Mouse (Mus musculus) megakaryocyte-erythroid progenitor cell, adult 5-6 weeks (primary cell): ENCODE results near the gene Fanca. TPM values are rescaled to one million over a fixed set of nuclear protein-coding genes. Genes with fewer than 3 reads are reported as not detected.
"Not testable (repeated sequence)": the region's sequence is repeated elsewhere in the genome, so short reads cannot be mapped to it uniquely, and the experiment has no call there.

ENCODE experiments used
- ATAC-seq: replicated peaks from 2 replicates; pipeline ENCODE4 v1.8.0; 2016; ENCODE audit warnings: mild to moderate bottlenecking, inconsistent platforms; ENCODE audit not compliant: severe bottlenecking, poor library complexity, low FRiP score, low TSS enrichment
- total RNA-seq, 2 experiments: library from RNA; stranded (forward) in 1 of 2; stranded (reverse) in 1 of 2; fragments of 200-1000, 215-1000 nt in 1 of 2; fragments of >200 nt in 1 of 2; fragmentation: Nextera tagmentation in 1 of 2; gene quantifications; 2 replicates each; pipeline ENCODE4 v1.2.3; 2014 to 2017

Fanca gene
- total RNA-seq, 2 experiments from 2014 or later: 48.6 to 88.7 TPM

DNA sequence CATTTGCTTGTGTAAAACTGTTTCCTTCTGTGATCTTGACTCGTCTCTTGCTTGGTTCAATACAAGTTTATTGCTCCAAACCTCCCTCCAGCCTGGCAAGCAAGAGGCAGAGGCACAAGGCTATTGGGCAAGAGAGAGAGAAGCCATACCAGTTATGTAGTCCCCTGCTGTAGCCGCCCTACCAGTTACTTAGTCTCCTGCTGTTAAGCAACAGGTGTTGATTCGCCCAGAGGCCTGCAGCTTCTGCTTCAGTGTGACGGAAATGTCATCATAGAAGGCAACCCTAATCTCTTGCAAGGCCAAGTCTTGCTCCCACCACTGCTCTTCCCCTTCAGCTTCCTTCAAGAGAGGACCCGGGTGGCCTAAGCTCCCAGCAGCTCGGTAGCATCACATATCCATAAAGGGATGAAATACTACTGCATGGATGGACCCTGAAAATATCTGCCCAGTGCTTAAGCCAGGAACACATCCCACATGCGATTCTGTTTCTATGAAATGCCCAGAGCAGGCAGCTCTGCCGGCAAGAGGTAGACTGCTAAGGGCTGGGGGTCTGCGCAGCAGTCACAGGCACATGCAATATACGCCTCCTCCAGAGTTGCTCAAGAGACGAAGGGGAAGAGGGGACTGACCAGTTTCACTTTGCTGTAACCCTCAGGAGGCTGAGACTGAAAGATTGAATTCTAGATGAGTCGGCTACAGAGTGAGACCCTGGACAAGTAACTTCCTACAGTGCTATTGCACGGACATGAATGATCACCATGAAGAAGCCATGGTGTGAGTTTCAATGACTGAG lies 37.9 kb downstream of the Fanca start:
- no peak for ATAC-seq

DNA sequence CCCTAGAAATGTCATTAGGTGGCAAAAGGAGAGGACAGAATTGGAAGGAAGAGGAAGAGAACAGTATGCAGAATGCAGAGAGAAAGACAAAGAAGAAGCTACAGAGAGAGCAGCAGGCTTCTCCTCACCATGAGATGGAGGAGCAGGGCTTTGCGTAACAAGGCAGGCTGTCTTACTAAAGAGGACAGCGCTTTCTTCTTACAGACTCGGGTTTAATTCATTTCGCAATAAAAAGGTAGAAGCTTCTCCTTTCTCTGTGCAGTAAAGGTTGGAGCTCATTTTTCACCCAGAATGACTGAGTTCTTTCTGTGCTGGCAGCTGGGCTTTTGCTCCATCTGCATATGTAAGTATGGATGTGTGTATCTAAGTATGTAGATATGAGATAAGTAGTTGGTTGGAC lies 38.5 kb downstream of the Fanca start:
- ATAC-seq: no peak

DNA sequence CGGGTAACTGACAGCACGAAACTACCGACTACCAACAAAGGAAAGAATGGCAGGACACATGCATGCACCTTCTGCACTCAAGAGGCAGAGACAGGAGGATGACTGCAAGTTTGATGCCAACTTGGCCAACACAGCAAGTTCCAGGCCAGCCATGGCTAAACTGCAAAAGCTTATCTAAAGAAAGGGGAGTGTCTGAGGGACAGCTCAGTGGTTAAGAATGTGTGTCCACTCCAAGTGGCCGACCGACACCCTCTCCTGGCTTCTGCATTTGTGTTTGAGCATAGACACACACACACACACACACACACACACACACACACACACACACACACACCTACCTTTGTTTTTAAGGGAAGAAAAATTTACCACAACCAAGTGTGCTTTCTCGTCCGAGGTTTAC lies 39.9 kb downstream of the Fanca start:
- ATAC-seq: no peak

DNA sequence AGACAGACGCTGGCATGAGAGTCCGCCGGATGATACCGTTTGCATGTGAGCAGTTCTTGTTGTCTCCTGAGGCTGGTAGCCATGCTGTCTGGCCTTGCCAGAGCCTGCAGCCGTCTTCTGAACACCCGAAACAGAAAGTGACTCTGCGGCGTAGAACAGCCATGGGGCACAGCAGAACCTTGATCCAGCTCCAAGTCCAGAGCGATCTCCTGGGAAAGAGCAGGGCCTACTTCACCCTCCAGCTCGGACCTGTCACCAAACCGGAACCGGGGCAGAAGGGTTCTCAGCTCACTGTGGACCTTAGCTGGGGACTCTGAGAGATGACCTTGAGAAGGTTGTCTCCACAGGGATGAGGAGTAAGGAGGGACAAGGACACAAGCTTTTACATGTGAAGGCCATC lies 43.3 kb downstream of the Fanca start:
- no peak for ATAC-seq

DNA sequence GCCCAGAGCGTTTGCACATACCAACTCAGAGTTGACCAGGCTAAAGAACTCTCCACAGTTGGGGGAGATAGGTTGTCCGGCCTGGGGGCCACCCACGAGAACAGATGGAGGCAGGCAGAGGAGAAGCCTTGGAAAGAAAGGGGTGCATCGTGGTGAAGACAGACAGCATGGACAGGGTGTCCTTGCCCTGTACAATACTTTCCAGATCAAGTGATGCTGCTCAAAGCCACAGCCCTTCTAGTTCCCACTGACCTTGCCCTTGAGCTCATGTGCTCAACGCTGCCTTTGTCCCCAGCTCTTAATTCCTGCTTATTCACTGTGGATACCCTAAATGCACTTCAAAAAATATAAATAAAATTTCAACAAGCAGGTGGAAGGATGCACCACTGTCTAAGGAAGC lies 43.9 kb downstream of the Fanca start:
- no peak for ATAC-seq

DNA sequence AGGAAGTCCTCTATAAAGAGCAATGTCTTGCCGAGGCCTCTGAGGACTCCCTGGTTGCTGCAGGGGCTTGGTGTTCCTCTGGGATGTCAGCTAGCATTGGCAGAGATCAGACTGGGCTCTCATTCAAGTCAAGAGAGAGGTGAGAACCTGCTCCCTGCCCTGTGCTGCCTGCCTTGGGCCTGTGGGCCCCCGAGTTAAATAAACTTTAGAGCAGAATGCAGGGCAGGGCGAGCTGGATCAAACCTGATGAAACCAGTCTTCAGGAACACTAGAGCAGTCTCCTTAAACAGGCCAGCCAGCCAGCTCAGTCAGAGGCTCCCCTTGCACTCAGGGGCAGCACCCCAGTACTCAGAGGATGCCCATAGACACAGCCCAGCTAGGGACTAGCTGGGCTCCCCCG lies 46.5 kb downstream of the Fanca start:
- ATAC-seq: no peak

DNA sequence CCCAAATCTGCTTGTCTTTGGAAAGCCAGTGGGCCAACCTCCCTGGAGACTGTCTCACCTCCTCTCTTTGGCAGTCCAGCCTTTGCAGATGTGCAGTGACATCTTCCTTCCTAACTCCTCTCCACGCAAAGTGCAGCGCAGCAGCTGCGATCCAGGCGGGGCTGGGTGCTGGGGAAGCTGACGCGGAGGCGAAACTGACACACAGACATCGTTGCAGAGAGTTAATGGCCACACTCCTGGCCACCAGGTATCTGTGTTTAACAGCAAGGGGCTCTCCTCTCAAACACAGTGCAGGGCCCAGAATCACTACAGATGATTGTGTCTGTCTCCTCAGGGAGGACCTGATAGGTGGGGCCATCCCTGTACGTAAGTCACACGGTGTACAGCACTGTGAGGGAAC lies 47.2 kb downstream of the Fanca start:
- no peak for ATAC-seq

DNA sequence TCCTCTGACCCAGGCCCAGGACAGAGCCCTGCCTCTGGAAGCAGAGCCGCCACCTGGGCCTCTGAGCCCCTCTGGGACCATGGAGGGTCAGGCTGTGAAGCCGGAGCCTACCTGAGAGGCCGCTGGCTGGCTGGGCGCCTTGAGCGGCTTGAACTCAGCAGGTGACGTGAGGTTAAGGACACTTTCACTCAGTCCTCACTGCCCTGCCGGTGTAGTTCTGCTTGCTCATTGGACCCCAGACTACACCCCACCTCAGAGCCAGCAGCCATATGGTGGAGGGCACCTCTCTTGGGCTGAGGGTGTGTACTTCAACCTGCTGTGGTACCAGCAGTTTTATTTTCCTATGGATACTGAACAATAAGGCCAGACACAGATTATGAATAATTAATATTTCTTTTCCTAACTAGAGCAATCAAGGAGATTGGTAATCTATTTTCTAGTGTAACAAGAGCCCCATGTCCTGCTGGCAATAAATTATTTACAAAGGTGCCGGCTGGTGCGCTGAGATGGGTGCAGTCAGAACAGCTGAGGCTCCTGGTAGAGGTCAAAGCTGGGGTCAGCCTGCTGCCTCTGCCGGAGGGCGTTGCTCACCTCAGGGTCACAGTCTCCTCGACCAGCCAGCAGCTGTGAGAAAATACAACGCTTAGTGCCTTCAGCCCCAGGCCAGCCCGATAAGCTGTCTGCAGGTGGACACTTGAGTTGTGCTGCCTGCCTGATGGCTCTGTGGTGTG lies 50.3 kb downstream of the Fanca start:
- no peak for ATAC-seq

DNA sequence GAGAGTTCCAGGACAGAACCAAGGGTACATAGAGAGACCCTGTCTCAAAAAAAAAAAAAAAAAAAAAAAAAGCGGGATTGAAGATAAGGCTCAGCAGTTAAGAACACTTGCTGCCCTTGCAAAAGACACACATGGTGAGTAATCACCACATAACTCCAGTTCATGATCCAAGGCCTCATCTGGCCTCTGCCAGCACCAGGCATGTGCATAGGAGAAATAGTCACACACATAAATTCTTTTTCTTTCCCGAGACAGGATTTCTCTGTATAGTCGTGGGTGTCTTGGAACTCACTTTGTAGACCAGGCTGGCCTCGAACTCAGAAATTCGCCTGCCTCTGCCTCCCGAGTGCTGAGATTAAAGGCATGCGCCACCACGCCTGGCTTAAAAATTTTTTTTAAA lies 60.8 kb downstream of the Fanca start:
- not testable (repeated sequence) for ATAC-seq

DNA sequence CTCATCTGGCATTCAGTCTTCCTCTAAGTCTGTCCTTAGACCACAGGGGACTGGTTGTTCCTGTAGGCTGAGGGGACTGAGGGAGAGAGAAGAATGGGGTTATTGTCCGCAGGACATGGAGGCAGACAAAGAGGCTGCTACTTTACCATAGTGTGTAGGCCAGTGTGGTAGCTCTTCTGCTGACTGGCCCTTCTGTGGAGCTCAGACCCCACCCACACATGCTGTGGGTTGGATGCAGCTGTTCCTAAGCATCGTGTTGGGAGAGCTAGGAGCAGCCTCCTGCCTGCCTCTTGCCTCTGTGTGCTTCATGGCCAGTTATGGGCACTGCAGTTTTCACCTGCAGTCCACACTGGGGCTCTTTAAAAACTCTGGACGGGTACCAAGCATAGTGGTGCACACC lies 61.3 kb downstream of the Fanca start:
- ATAC-seq: no peak

DNA sequence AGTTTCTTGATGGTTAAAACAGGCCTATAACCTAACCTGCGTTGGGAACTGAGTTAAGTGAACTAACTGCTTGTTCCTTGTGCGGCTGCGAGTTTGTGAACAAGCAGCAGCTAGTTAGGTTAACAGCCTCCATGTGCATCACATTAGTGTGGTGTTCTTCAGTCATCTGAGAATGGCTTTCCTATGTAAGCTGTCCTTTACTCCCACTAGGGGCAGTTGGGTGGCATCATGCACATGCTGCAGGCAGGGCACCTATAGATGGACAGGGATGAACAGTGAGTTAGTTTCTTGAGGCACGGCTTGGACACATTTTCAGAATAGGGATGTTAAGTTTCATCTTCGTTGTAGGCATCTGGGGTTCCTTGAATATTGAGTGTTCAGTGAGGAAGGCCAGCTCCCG lies 63.2 kb downstream of the Fanca start:
- peak; percentile 45; the same call in 1 of the 2 replicates for ATAC-seq

DNA sequence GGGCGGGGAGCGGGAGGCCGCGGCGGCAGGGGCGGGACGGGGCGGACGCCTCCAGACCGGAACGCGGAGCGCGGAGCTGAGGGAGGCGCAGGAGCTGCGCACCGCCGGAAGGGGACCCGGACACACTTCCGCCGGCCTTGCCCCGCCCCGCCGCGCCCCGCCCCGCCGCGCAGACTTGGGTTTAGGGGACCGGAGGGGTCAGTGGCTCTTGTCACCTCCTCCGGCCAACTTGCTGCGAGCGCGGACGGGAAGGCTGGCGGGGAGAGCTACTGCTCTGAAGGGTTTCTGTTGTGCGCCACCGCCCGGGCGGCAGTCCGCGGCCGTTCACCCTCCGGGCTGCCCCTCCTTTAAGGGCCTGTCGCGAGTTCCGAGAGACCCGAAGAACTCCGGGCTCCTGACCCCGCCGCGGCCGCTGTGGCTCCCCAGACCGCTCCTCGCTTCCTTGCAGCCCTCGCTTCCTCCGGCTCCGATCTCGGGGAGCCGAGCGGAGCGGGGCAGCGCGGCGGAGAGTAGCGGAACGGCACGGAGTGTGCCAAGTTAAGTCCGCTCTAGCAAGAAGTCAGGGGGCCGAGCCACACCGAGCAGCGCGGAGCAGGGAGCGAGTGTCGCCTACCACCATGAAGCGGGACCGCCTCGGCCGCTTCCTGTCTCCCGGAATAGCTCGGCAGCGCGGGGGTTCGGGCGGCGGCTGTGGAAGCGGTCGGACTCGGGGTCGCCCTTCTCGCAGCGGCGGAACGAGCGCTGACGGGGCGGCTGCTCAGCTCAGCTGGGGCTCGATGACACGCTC lies 64.1 kb downstream of the Fanca start, which contains the start of the genes Zfp276 and Vps9d1:
TSS of gene Zfp276 (plus strand) at position 97 of the 787 bp plus-strand sequence.
TSS of gene Vps9d1 (minus strand) at position 250 of the 787 bp plus-strand sequence.
- ATAC-seq: peak; percentile 62

DNA sequence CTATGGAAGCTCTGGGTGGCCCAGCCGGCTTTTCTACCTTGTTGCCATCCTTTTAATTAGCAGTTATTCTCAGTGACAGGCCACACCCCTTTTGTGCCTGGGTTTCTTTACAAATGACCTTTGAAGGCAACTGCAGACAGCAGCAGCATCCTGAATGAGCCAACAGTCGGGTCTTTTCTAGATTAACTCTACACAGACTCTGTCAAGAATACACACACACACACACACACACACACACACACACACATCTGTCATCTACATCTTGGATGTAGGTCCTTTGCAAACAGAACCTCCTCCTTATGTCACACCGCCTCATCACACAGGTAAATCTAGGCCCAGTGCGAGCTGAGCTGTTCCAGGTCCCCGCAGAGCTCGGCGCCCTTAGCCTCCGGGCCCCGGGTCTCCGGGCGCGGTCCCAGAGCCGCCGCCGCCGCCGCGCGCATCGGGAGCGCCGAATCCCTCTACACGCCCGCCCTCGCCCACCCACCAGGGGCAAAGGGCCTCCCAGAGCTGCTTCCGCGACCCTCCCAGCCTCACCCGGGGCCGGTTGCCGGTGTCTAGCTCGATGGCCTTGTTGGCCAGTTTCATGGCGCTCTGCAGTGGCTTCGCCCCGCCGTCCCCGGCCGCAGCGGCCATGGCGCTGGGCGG lies 64.8 kb downstream of the Fanca start:
- ATAC-seq: no peak

DNA sequence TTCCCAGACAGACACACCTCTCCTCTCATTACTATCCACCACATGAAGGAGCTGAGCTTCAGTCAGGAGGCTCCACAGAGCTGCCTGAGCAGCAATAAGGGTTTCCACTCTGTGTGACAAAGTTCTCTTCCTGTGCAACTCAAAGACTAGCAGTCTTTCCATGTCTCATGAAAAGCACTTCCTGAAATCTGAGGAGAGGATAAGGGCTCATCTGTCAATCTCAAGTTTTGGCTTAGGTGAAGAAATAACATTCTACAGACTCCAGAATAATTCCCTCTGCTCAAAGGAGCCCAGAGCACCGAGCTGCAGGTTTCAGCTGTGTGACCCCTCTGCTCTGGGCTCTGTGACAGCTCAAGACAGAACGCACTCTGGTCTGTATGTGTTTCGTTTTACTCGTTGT lies 65.5 kb downstream of the Fanca start:
- ATAC-seq: no peak

DNA sequence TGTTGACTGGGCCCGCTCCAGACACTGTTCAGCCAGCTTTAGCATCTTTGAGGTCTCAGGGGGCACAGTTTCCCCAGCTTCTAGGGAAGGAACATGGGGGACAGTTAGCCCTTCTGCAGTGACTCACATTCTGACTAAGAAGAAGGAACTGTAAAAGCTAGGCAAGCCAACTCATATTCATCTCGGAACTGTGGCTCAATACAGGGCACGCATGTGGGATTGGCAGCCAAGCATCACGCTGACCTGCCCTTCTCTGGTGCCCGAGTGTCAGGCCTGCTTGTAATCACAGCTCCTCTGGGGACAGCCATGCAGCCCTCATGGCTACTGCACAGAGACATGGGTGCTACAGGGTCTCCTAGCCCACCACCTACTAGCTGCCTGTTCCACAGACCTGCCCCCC lies 67.4 kb downstream of the Fanca start:
- ATAC-seq: no peak

DNA sequence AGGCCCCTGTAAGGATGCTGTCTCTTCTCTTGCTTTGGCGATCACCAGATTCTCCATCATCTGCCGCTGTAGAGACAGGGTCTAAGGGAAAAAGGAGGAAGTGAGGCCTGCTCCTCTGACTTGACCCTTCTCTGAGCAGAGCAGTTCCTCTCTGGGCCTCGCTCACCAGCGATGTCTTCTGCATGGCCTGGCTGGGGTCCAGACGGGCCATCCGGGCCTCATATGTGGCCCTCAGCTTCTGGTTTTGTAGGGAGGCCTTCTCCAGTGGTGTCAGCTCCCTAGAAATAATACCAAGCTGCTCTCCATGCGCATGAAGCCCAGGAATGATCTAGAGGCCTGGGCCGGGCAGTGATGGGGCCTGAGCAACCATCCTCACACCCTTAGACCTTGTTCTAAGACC lies 69.8 kb downstream of the Fanca start:
- no peak for ATAC-seq

DNA sequence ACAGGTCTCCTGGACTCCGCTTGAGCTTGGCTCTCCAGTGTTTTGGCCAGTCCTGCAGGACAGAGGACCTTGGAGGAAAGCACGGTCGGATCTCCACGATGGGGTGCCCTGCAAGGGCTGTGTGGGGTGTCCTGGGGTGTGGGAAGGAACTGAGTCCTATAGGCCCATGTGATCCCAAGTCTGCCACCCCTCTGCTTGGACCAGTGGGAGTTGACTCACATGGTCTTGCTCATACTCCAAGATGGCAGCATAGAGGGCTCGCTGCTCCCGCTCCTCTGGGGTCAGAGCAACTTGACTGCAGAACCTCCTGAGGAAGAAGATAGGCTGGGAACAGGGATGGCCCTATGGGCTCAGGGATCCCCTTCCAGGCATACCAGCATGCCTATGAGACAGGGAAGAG lies 70.6 kb downstream of the Fanca start:
- no peak for ATAC-seq

DNA sequence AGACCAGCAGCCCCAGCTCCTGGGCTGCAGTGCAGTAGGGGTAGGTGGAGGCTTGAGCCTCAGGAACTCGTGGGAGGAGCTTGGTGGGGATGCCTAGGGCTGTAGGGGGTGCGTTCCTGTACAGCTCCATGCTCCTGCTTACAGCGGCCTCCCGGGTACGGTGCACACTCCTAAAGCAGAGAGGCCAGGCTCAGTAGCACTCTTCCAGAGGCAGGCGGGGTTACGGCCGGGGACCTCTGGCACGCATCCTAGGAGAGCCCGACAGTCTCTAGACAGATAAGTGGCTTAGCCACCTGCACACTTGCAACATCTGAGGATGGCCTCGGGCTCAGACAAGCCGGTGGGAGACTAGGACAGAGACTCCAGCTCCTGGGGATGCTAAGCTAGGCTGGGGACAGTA lies 72.8 kb downstream of the Fanca start:
- ATAC-seq: no peak

DNA sequence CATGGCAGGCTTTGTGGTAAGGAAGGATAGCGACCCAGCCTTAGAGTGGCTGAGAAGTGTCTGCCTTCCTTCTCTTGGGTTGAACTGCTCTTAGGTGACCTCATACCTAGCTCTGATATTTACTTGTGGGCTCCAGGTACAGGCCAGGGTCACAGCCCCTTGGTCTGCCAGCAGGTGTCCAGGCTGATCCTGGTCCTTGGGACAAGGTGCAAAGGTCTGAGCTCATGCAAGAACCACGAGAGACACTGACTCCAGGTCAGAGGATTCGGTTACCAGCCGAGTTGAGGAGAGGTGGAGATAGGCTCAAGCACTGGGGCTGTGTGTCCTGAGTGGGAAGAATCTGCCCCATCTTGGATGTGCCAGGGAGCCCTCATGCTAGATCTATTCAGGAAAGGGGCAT lies 74.0 kb downstream of the Fanca start:
- no peak for ATAC-seq

DNA sequence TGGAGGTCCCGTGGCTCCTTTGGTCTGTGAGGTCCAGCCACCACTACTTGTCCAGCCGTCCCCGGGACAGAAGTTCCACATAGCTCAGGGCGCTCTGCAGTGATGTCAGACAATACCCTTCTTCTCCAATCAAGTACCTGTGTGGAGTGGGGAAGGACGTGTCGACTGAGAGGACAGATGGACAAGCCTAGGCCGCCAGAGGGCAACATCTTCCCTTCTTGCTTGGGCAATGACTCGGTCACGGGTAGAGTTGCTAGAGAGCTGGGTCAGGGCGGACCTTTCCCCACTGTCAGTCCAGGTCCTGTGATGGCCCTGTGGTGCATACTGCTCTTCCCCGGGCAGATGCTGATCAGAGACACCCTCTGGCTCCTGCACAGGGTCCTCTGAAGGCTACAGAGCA lies 75.3 kb downstream of the Fanca start:
- no peak for ATAC-seq
